In the genomic region with DNA sequence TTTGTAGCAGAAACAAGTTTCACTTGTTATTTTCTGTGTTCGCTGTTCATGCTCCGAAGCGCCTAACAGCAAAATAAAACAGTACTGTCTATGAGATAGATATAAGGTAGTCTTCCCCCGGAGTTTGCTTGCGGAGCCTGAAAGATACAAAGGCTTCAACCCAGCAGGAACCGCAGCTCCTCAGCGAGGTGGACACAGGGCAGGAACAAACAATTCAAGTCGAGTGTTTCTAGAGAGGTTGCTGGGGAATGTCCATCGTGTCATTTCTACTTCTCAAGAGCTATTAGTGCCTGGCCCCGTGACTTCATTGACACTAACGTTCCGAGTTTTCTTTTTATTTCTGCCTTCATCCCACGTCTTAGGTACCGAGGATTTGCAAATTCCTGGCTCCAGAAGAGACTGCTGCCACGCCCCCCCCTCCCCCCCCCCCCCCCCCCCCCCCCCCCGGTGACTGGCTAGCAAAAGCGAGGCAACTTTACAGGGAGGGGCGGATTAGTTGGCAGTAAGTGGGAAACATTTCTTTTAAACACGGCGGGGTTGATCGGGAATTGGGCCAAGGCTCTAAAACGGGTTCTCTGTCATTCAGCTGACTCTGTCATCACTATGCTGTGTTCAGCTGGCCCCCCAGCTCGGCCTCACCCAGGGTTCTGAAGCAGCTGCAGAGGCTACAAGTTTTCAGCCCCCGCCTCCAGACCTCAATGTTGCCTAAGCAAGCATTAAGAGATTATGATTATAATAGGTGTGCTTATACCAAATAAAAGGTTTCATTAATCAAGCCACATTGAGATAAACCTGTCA, we compare ENCODE assay signal across 8 mouse cellular contexts. TPM values are rescaled to one million over a fixed set of nuclear protein-coding genes. Genes with fewer than 3 reads are reported as not detected.
DNase-seq lines count a peak whose midpoint lies in the region; ATAC-seq lines count a peak whose summit lies in the region.

No protein-coding gene starts in this region.

- no peaks in the 10 kb centered on the region for H3K36me3 ChIP-seq in hindbrain, embryonic 11.5 days (ENCODE audit: control insufficient read depth, insufficient read depth, low read length)
- H3K36me3 ChIP-seq in midbrain, embryonic 10.5 days: no peaks in the 10 kb centered on the region

- no peaks in the 10 kb centered on the region for H3K4me1 ChIP-seq in hindbrain, embryonic 11.5 days (replicated peaks; ENCODE audit: control insufficient read depth, insufficient read depth, low read length)
- peaks cover 12% of the 10 kb centered on the region for H3K4me1 ChIP-seq in midbrain, embryonic 10.5 days

- H3K9me3 ChIP-seq in hindbrain, embryonic 11.5 days (ENCODE audit: control insufficient read depth, low read length): no peaks in the 10 kb centered on the region
- H3K9me3 ChIP-seq in midbrain, embryonic 10.5 days (replicated peaks): no peaks in the 10 kb centered on the region

- H3K4me3 ChIP-seq in hindbrain, embryonic 11.5 days (ENCODE audit: low read depth, low read length): no peak overlapping the region
- H3K4me3 ChIP-seq in midbrain, embryonic 10.5 days: peak overlapping the region; percentile 35

- peak overlapping the region; percentile 22; the same call in 1 of the 2 replicates for H3K4me2 ChIP-seq in hindbrain, embryonic 11.5 days (replicated peaks; ENCODE audit: low read depth, low read length)

- intact Hi-C loops in left cerebral cortex, postnatal 25 days (cut with DNase I): no loop called here

- no peak overlapping the region for H3K27ac ChIP-seq in hindbrain, embryonic 11.5 days (ENCODE audit: low read depth, low read length)
- H3K27ac ChIP-seq in midbrain, embryonic 10.5 days (replicated peaks): no peak overlapping the region

- H3K27me3 ChIP-seq in hindbrain, embryonic 11.5 days (ENCODE audit: control insufficient read depth, insufficient read depth, low read length): 0 out of 2 replicates have a peak, but pooled peaks cover 4% of the 10 kb centered on the region
- peaks cover 46% of the 10 kb centered on the region for H3K27me3 ChIP-seq in midbrain, embryonic 10.5 days (ENCODE audit: low read depth, poor library complexity, severe bottlenecking)

- H3K9ac ChIP-seq in hindbrain, embryonic 11.5 days (ENCODE audit: low read depth, low read length): no peak overlapping the region

- WGBS in hindbrain, embryonic 11.5 days: 10% methylated on average over 22 of the region's 24 CpGs
- 8% methylated on average over 23 of the region's 24 CpGs for whole genome bisulfite sequencing in midbrain, embryonic 10.5 days

- peak; percentile 25 for DNase-seq in adrenal gland, postnatal 14 days
- no peak for DNase-seq in adrenal gland, postnatal 4 days (ENCODE audit: low spot score in 2 of 2)
- DNase-seq in embryo, embryonic 11 days: peak; percentile 25
- peak; percentile 18 for DNase-seq in hindbrain, embryonic 11.5 days (ENCODE audit: low spot score)
- no peak for DNase-seq in midbrain, embryonic 10.5 days (ENCODE audit: low spot score)
- no peak for DNase-seq in layer of hippocampus, postnatal 36 days
- DNase-seq in left cerebral cortex, postnatal 25 days (ENCODE audit: low spot score in 2 of 2): no peak
- DNase-seq in right cerebral cortex, postnatal 14 days: no peak

- ATAC-seq in hindbrain, embryonic 11.5 days (ENCODE audit: low FRiP score): no peak

RNA-seq across cellular contexts. Expression of a gene that starts 29.9 kb away (rescaled TPM):
- total RNA-seq in adrenal gland, postnatal 14 days (2021): 1.5 and 1.7 TPM in 2 replicates
- total RNA-seq in adrenal gland, postnatal 4 days (2021): 1 to 10 TPM; 4.2 to 4.5 TPM
- 2.2 and 2.5 TPM in 2 replicates for polyA plus RNA-seq in hindbrain, embryonic 11.5 days (2014; fragmentation: Nextera tagmentation; extraction: Ambion mirVana)
- 0.05 and 0.23 TPM in 2 replicates for polyA plus RNA-seq in midbrain, embryonic 10.5 days (2016; fragmentation: Nextera tagmentation; extraction: Ambion mirVana)
- total RNA-seq in layer of hippocampus, postnatal 36 days (2021): not detected
- total RNA-seq in left cerebral cortex, postnatal 25 days (2021): not detected

Comparison
In these comparisons a context has a peak if more than half of its experiments do, and no peak if none do; other contexts are left out.
1. DNase-seq: peak in adrenal gland, postnatal 14 days (single experiment), embryo, embryonic 11 days (single experiment) and hindbrain, embryonic 11.5 days (single experiment); none in adrenal gland, postnatal 4 days (0 of 2), midbrain, embryonic 10.5 days (single experiment), layer of hippocampus, postnatal 36 days (0 of 2), left cerebral cortex, postnatal 25 days (0 of 2) and right cerebral cortex, postnatal 14 days (single experiment).